Mouse (Mus musculus): Measurements from ENCODE around the gene Abcc9. TPM values are rescaled to one million over a fixed set of nuclear protein-coding genes. Genes with fewer than 3 reads are reported as not detected.

The Abcc9 gene
- polyA plus RNA-seq, 1 experiment from 2014 or later = 2.1 TPM

DNA sequence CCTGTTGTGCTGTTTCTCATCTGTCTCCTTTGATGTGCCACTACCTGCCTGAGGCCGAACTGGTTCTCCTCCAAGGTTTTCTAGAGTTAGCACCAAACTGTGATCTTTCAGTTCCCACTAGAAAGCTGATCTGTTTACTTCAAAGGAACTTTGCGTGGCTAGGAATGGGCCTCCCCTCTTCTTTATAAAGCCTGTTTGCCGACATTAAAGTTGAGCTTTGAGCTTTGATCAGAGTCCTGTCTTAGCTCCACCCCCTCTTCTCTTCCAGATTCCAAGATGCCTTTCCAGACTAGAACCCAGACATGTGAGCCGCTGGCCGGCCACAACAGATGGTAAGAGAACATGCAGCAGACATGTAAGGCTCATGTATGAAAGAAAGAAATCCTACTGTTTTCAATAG lies 47.6 kb downstream of the Abcc9 start:
- Histone ChIP-seq H3K9ac (ENCODE audit: low read depth, low read length) (no peak overlapping the region), H3K4me2 (ENCODE audit: low read depth, low read length) (no peak overlapping the region), H3K36me3 (ENCODE audit: control insufficient read depth, insufficient read depth) (no peaks in the 10 kb centered on the region), H3K9me3 (replicated peaks; ENCODE audit: control insufficient read depth, low read length) (no peaks in the 10 kb centered on the region), H3K4me1 (ENCODE audit: control insufficient read depth, low read depth, low read length) (no peaks in the 10 kb centered on the region), H3K4me3 (ENCODE audit: low read depth, low read length) (no peak overlapping the region), H3K27me3 (ENCODE audit: control insufficient read depth, insufficient read depth, low read depth, low read length) (no peaks in the 10 kb centered on the region), H3K27ac (ENCODE audit: low read length) (no peak overlapping the region)
- no peak for ATAC-seq (ENCODE audit: low read depth)
- WGBS (ENCODE audit: insufficient replicate concordance) = 48% methylated on average over 5 of the region's 5 CpGs

- no peak overlapping the region for H3K4me3 ChIP-seq (ENCODE audit: low read depth, low read length)
- H3K27me3 ChIP-seq (ENCODE audit: control insufficient read depth, insufficient read depth, low read depth, low read length) = no peaks in the 10 kb centered on the region
- no peaks in the 10 kb centered on the region for H3K4me1 ChIP-seq (ENCODE audit: control insufficient read depth, low read depth, low read length)
- no peaks in the 10 kb centered on the region for H3K36me3 ChIP-seq (ENCODE audit: control insufficient read depth, insufficient read depth)
- 56% methylated on average over 1 of the region's 1 CpGs for WGBS (ENCODE audit: insufficient replicate concordance)
- H3K27ac ChIP-seq (ENCODE audit: low read length) = no peak overlapping the region
- ATAC-seq (ENCODE audit: low read depth) = no peak
- H3K9me3 ChIP-seq (replicated peaks; ENCODE audit: control insufficient read depth, low read length) = no peaks in the 10 kb centered on the region
- no peak overlapping the region for H3K9ac ChIP-seq (ENCODE audit: low read depth, low read length)
- H3K4me2 ChIP-seq (ENCODE audit: low read depth, low read length) = no peak overlapping the region
Observed at GRCm38 (mm10) chr6:142652175-142652574, 49.9 kb downstream of the Abcc9 start.

- Histone ChIP-seq H3K4me1 (ENCODE audit: control insufficient read depth, low read depth, low read length) (no peaks in the 10 kb centered on the region), H3K27ac (ENCODE audit: low read length) (no peak overlapping the region), H3K4me2 (ENCODE audit: low read depth, low read length) (no peak overlapping the region), H3K9ac (ENCODE audit: low read depth, low read length) (no peak overlapping the region), H3K9me3 (replicated peaks; ENCODE audit: control insufficient read depth, low read length) (no peaks in the 10 kb centered on the region), H3K36me3 (ENCODE audit: control insufficient read depth, insufficient read depth) (no peaks in the 10 kb centered on the region), H3K27me3 (ENCODE audit: control insufficient read depth, insufficient read depth, low read depth, low read length) (no peaks in the 10 kb centered on the region), H3K4me3 (ENCODE audit: low read depth, low read length) (no peak overlapping the region)
- ATAC-seq (ENCODE audit: low read depth) = no peak
- 36% methylated on average over 3 of the region's 3 CpGs for WGBS (ENCODE audit: insufficient replicate concordance)
Observed at GRCm38 (mm10) chr6:142649331-142649730, 52.8 kb downstream of the Abcc9 start.

GRCm38 (mm10) chr6:142645474-142645873 lies 56.6 kb downstream of the Abcc9 start:
- Histone ChIP-seq H3K27me3 (ENCODE audit: control insufficient read depth, insufficient read depth, low read depth, low read length) (no peaks in the 10 kb centered on the region), H3K4me2 (ENCODE audit: low read depth, low read length) (no peak overlapping the region), H3K27ac (ENCODE audit: low read length) (no peak overlapping the region), H3K36me3 (ENCODE audit: control insufficient read depth, insufficient read depth) (no peaks in the 10 kb centered on the region), H3K4me1 (ENCODE audit: control insufficient read depth, low read depth, low read length) (no peaks in the 10 kb centered on the region), H3K9me3 (replicated peaks; ENCODE audit: control insufficient read depth, low read length) (no peaks in the 10 kb centered on the region), H3K4me3 (ENCODE audit: low read depth, low read length) (no peak overlapping the region), H3K9ac (ENCODE audit: low read depth, low read length) (no peak overlapping the region)
- 59% methylated on average over 7 of the region's 7 CpGs for WGBS (ENCODE audit: insufficient replicate concordance)
- no peak for ATAC-seq (ENCODE audit: low read depth)

DNA sequence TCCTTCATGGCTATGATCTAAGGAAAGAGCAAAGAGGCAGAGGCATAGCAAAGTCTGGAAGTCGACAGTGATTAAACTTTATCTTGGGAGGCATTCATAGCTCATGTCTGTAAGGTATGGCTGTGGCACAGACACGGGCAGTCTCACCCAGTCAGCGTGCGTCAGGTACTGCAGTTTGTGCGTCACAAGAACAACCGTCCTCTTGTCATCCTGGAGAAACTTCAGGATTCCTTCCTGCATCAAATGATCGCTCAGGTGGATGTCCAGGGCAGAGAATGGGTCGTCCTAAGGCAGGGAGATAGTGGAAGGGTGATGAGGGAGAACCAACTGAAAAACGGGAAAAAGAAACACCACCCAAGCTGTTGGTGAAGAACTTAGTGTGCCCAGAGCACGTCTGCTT lies 62.8 kb downstream of the Abcc9 start:
- Histone ChIP-seq H3K4me1 (ENCODE audit: control insufficient read depth, low read depth, low read length) (no peaks in the 10 kb centered on the region), H3K36me3 (ENCODE audit: control insufficient read depth, insufficient read depth) (no peaks in the 10 kb centered on the region), H3K27ac (ENCODE audit: low read length) (no peak overlapping the region), H3K27me3 (ENCODE audit: control insufficient read depth, insufficient read depth, low read depth, low read length) (no peaks in the 10 kb centered on the region), H3K9me3 (replicated peaks; ENCODE audit: control insufficient read depth, low read length) (no peaks in the 10 kb centered on the region), H3K4me3 (ENCODE audit: low read depth, low read length) (no peak overlapping the region), H3K9ac (ENCODE audit: low read depth, low read length) (no peak overlapping the region), H3K4me2 (ENCODE audit: low read depth, low read length) (no peak overlapping the region)
- WGBS (ENCODE audit: insufficient replicate concordance) = 58% methylated on average over 10 of the region's 10 CpGs
- no peak for ATAC-seq (ENCODE audit: low read depth)

GRCm38 (mm10) chr6:142635654-142636053 lies 66.5 kb downstream of the Abcc9 start:
- Histone ChIP-seq H3K27me3 (ENCODE audit: control insufficient read depth, insufficient read depth, low read depth, low read length) (no peaks in the 10 kb centered on the region), H3K27ac (ENCODE audit: low read length) (no peak overlapping the region), H3K4me1 (ENCODE audit: control insufficient read depth, low read depth, low read length) (no peaks in the 10 kb centered on the region), H3K36me3 (ENCODE audit: control insufficient read depth, insufficient read depth) (no peaks in the 10 kb centered on the region), H3K9ac (ENCODE audit: low read depth, low read length) (no peak overlapping the region), H3K4me2 (ENCODE audit: low read depth, low read length) (no peak overlapping the region), H3K9me3 (replicated peaks; ENCODE audit: control insufficient read depth, low read length) (no peaks in the 10 kb centered on the region), H3K4me3 (ENCODE audit: low read depth, low read length) (no peak overlapping the region)
- ATAC-seq (ENCODE audit: low read depth) = no peak
- 58% methylated on average over 4 of the region's 4 CpGs for WGBS (ENCODE audit: insufficient replicate concordance)

- Histone ChIP-seq H3K4me2 (ENCODE audit: low read depth, low read length) (no peak overlapping the region), H3K27me3 (ENCODE audit: control insufficient read depth, insufficient read depth, low read depth, low read length) (no peaks in the 10 kb centered on the region), H3K9me3 (replicated peaks; ENCODE audit: control insufficient read depth, low read length) (no peaks in the 10 kb centered on the region), H3K4me1 (ENCODE audit: control insufficient read depth, low read depth, low read length) (no peaks in the 10 kb centered on the region), H3K4me3 (ENCODE audit: low read depth, low read length) (no peak overlapping the region), H3K27ac (ENCODE audit: low read length) (no peak overlapping the region), H3K36me3 (ENCODE audit: control insufficient read depth, insufficient read depth) (no peaks in the 10 kb centered on the region), H3K9ac (ENCODE audit: low read depth, low read length) (no peak overlapping the region)
- ATAC-seq (ENCODE audit: low read depth) = no peak
Observed at GRCm38 (mm10) chr6:142635185-142635583, 66.9 kb downstream of the Abcc9 start.

- no peaks in the 10 kb centered on the region for H3K36me3 ChIP-seq (ENCODE audit: control insufficient read depth, insufficient read depth)
- no peak overlapping the region for H3K9ac ChIP-seq (ENCODE audit: low read depth, low read length)
- H3K27me3 ChIP-seq (ENCODE audit: control insufficient read depth, insufficient read depth, low read depth, low read length) = no peaks in the 10 kb centered on the region
- H3K4me1 ChIP-seq (ENCODE audit: control insufficient read depth, low read depth, low read length) = no peaks in the 10 kb centered on the region
- no peaks in the 10 kb centered on the region for H3K9me3 ChIP-seq (replicated peaks; ENCODE audit: control insufficient read depth, low read length)
- no peak overlapping the region for H3K4me3 ChIP-seq (ENCODE audit: low read depth, low read length)
- ATAC-seq (ENCODE audit: low read depth) = no peak
- WGBS (ENCODE audit: insufficient replicate concordance) = 65% methylated on average over 10 of the region's 10 CpGs
- no peak overlapping the region for H3K4me2 ChIP-seq (ENCODE audit: low read depth, low read length)
- no peak overlapping the region for H3K27ac ChIP-seq (ENCODE audit: low read length)
Observed at GRCm38 (mm10) chr6:142634530-142635184, 67.5 kb downstream of the Abcc9 start.

- Histone ChIP-seq H3K9me3 (replicated peaks; ENCODE audit: control insufficient read depth, low read length) (no peaks in the 10 kb centered on the region), H3K36me3 (ENCODE audit: control insufficient read depth, insufficient read depth) (no peaks in the 10 kb centered on the region), H3K27me3 (ENCODE audit: control insufficient read depth, insufficient read depth, low read depth, low read length) (no peaks in the 10 kb centered on the region), H3K4me2 (ENCODE audit: low read depth, low read length) (no peak overlapping the region), H3K27ac (ENCODE audit: low read length) (no peak overlapping the region), H3K4me1 (ENCODE audit: control insufficient read depth, low read depth, low read length) (no peaks in the 10 kb centered on the region), H3K9ac (ENCODE audit: low read depth, low read length) (no peak overlapping the region), H3K4me3 (ENCODE audit: low read depth, low read length) (no peak overlapping the region)
- ATAC-seq (ENCODE audit: low read depth) = no peak
- 52% methylated on average over 6 of the region's 6 CpGs for WGBS (ENCODE audit: insufficient replicate concordance)
Observed at GRCm38 (mm10) chr6:142623351-142623750, 78.8 kb downstream of the Abcc9 start.

Measured in liver, embryonic 16.5 days (tissue).